Mouse (Mus musculus) limb, embryonic 13.5 days (tissue): ENCODE data around the gene Stard7. TPM values are rescaled to one million over a fixed set of nuclear protein-coding genes. Genes with fewer than 3 reads are reported as not detected.
A peak's percentile ranks its signal among the peaks of the same experiment; 100 is the strongest.
"Not testable (repeated sequence)": the region's sequence is repeated elsewhere in the genome, so short reads cannot be mapped to it uniquely, and the experiment has no call there.

Source experiments
- ATAC-seq: fragments of 200-750 bp; cut with Nextera tagmentation; 2 replicates; pipeline ENCODE4 v1.8.0; 2017; ENCODE audit warnings: low read depth, moderate number of reproducible peaks, moderate TSS enrichment; ENCODE audit not compliant: low FRiP score
- H3K27ac ChIP-seq: fragments of 300-500 bp; sonication (generic); 2 replicates; pipeline ENCODE4 v1.5.1; 2015; ENCODE audit warnings: inconsistent platforms, mild to moderate bottlenecking, moderate library complexity
- H3K27me3 ChIP-seq: fragments of 300-500 bp; sonication (generic); 2 replicates; pipeline ENCODE4 v1.6.1; 2015; ENCODE audit warnings: mild to moderate bottlenecking, inconsistent platforms
- H3K36me3 ChIP-seq: fragments of 300-500 bp; sonication (generic); 2 replicates; pipeline ENCODE4 v1.6.1; 2015; ENCODE audit warnings: inconsistent platforms, mild to moderate bottlenecking, moderate library complexity
- H3K4me1 ChIP-seq: fragments of 300-500 bp; sonication (generic); 2 replicates; pipeline ENCODE4 v1.6.1; 2015; ENCODE audit warnings: inconsistent platforms
- H3K4me2 ChIP-seq: fragments of 300-500 bp; sonication (generic); replicated peaks from 2 replicates; pipeline ENCODE4 v1.6.1; 2015; ENCODE audit warnings: inconsistent platforms, mild to moderate bottlenecking, moderate library complexity
- H3K4me3 ChIP-seq: fragments of 300-500 bp; sonication (generic); 2 replicates; pipeline ENCODE4 v1.5.1; 2015; ENCODE audit warnings: moderate library complexity, mild to moderate bottlenecking, inconsistent platforms
- H3K9ac ChIP-seq: fragments of 300-500 bp; sonication (generic); 2 replicates; pipeline ENCODE4 v1.6.1; 2015; ENCODE audit warnings: mild to moderate bottlenecking, inconsistent platforms
- H3K9me3 ChIP-seq: fragments of 300-500 bp; sonication (generic); 2 replicates; pipeline ENCODE4 v1.6.1; 2016; ENCODE audit warnings: inconsistent platforms
- WGBS: fragments of 180-500 bp; shearing (Covaris S2); methylation state at CpG from one replicate; pipeline ENCODE4 v1.1.7; 2015; 5-methylcytosine and 5-hydroxymethylcytosine counted together
- polyA plus RNA-seq: library from polyadenylated mRNA; unstranded; fragments of >200 nt; fragmentation: Nextera tagmentation; extraction: Ambion mirVana; gene quantifications from 2 replicates; pipeline ENCODE4 v1.2.1, GENCODE M21; 2015

The Stard7 gene
- polyA plus RNA-seq, 1 experiment from 2014 or later: 63.8 TPM

DNA sequence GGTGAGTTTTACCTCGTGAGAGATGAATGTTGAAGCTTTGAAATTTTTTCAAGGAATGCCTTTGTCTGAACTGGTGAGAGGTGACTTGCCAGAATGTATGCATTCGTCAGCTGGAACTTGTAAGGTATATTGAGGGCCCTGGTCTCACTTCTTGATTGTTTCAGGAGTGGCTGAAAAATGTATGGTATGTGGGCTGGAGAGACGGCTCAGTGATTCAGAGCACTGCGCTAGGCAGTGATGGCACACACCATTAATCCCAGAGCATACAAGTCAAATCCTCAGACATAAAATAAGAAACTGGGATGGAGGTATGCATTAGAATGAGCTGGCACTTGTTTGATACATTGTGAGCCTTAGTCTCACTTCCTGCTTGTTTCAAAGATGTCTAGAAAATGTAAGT is 22.2 kb downstream of the Stard7 start:
- H3K4me2 ChIP-seq: no peak overlapping the region
- no peak overlapping the region for H3K9ac ChIP-seq
- peaks cover 74% of the 10 kb centered on the region for H3K36me3 ChIP-seq
- no peak overlapping the region for H3K4me3 ChIP-seq
- no peak overlapping the region for H3K27ac ChIP-seq
- no peak for ATAC-seq
- 81% methylated on average over 4 of the region's 4 CpGs for WGBS
- H3K27me3 ChIP-seq: no peaks in the 10 kb centered on the region
- H3K9me3 ChIP-seq: no peaks in the 10 kb centered on the region
- H3K4me1 ChIP-seq: no peaks in the 10 kb centered on the region

DNA sequence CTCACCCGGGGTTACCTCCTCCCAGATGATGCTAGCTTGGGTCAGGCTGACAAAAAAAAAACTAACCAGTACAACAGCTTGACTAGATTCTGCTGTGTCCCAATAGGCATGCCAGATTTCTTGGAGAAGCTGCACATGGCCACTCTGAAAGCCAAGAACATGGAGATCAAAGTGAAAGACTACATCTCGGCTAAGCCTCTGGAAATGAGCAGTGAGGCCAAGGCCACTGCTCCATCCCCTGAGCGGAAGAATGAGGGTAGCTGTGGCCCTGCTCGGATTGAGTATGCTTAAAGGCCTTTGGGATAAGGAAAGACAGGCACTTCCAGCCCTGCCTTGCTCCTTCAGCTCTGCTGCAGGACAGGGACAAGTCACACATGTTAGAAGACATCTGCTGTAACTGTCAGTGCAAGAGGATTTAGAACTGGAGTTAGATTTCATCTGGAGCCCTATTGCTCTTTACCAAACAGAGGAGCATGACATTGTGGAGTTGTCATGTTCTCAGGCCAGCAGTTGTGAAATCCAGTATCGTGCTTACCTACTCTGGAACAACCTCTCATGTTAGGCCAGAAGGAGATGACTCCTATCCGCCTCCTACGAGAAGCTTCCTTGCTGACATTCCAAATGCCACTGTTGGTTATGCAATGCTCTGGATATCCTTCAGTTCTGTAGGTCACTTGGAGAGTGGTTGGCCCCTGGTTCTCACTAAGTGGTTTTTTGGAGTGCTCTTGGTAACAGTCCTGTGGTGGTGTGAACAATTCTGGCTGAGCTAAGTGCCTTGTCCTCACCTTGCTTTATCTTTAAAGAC is 27.2 kb downstream of the Stard7 start:
- H3K9me3 ChIP-seq: no peaks in the 10 kb centered on the region
- H3K27me3 ChIP-seq: no peaks in the 10 kb centered on the region
- no peak overlapping the region for H3K4me2 ChIP-seq
- peaks cover 93% of the 10 kb centered on the region for H3K36me3 ChIP-seq
- no peak overlapping the region for H3K4me3 ChIP-seq
- no peak for ATAC-seq
- WGBS: 89% methylated on average over 7 of the region's 7 CpGs
- 0 out of 2 replicates have a peak overlapping the region, but pooled peaks have one; percentile 3 for H3K27ac ChIP-seq
- no peak overlapping the region for H3K9ac ChIP-seq
- 0 out of 2 replicates have a peak, but pooled peaks cover 2% of the 10 kb centered on the region for H3K4me1 ChIP-seq

DNA sequence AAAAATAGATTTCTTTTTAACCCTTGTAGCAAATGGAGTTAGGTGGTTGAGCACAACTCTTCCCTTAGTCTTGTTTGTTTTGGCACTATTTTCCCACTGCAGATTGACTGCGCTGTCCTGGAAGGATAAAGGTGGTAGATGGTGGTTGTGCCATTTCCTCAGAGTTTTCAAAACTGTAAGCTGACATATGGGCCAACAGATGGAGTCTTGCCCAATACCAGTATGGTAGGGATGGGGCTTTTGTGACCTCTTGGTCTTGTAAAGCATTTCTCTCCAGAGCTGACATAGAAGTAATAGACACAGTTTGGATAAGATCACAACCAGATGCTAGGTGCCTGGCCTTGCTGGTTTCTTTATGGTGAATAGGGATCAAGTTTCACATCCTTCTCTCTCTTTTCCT is 28.0 kb downstream of the Stard7 start:
- Histone ChIP-seq H3K4me2 (no peak overlapping the region), H3K36me3 (peaks cover 86% of the 10 kb centered on the region), H3K9ac (no peak overlapping the region), H3K9me3 (no peaks in the 10 kb centered on the region), H3K27me3 (no peaks in the 10 kb centered on the region), H3K4me3 (no peak overlapping the region), H3K4me1 (0 out of 2 replicates have a peak, but pooled peaks cover 2% of the 10 kb centered on the region), H3K27ac (no peak overlapping the region)
- 94% methylated on average over 1 of the region's 1 CpGs for WGBS
- ATAC-seq: no peak

DNA sequence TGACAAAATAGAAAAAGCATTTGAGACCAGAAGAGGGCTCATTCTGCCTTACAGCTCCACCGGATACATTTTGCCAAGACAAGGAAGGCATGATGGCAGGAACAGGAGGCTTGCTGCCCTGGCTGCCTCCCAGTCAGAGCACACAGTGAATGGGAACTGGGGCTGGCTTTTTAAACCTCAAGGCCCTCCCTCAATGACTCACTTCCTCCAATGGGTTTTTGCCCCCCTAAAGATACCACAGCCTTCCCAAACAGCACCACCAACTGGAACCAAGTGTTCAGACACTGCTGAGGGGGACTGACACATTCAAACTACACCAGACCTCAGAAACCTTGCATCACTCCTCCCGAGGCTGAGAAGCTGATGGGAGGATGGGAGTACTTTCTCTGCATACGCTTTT is 30.7 kb downstream of the Stard7 start:
- Histone ChIP-seq H3K36me3 (peaks cover 65% of the 10 kb centered on the region), H3K4me1 (0 out of 2 replicates have a peak, but pooled peaks cover 2% of the 10 kb centered on the region), H3K4me3 (no peak overlapping the region), H3K27ac (no peak overlapping the region), H3K27me3 (no peaks in the 10 kb centered on the region), H3K4me2 (no peak overlapping the region), H3K9me3 (no peaks in the 10 kb centered on the region), H3K9ac (no peak overlapping the region)
- no peak for ATAC-seq
- 88% methylated on average over 3 of the region's 3 CpGs for WGBS

DNA sequence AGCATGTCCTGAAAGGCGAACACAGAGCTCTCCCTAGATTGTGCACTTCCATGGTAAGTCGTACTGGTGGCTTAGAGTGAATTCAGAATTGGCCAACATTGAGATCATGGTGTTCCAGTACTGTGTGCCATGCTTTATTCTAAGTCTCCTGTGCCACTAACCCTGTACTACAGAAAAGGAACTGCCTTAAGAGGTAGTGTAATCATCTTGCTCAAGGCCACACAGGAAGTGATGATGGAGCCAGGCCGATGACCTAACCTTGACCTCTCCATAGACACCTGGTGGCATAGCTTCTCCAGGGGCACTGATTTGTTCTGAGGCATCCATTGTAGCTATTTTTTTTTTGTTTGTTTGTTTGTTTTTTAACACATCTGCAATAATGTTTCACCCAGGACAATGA is 31.9 kb downstream of the Stard7 start:
- no peak overlapping the region for H3K27ac ChIP-seq
- H3K9ac ChIP-seq: no peak overlapping the region
- no peak overlapping the region for H3K4me2 ChIP-seq
- no peak overlapping the region for H3K4me3 ChIP-seq
- 86% methylated on average over 3 of the region's 3 CpGs for WGBS
- no peak for ATAC-seq
- H3K4me1 ChIP-seq: 0 out of 2 replicates have a peak, but pooled peaks cover 2% of the 10 kb centered on the region
- no peaks in the 10 kb centered on the region for H3K9me3 ChIP-seq
- no peaks in the 10 kb centered on the region for H3K27me3 ChIP-seq
- H3K36me3 ChIP-seq: peaks cover 53% of the 10 kb centered on the region

DNA sequence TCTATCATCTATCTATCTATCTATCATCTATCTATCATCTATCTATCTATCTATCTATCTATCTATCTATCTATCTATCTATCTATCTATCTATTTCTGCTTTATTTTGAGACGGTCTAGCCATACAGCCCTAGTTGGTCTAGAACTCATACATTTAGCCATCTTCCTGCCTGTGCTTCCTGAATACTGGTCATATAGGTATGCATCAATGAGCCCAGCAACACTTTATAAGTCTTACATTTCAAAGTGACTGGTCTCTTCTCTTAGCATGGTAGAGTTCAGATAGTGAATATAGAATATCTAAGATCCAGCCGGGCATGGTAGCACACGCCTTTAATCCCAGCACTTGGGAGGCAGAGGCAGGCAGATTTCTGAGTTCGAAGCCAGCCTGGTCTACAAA is 34.2 kb downstream of the Stard7 start:
- H3K27me3 ChIP-seq, H3K9ac ChIP-seq, H3K4me1 ChIP-seq, H3K4me2 ChIP-seq, ATAC-seq, H3K4me3 ChIP-seq, H3K27ac ChIP-seq, H3K9me3 ChIP-seq: not testable (repeated sequence)
- WGBS: 92% methylated on average over 4 of the region's 4 CpGs
- peaks cover 30% of the 10 kb centered on the region for H3K36me3 ChIP-seq

DNA sequence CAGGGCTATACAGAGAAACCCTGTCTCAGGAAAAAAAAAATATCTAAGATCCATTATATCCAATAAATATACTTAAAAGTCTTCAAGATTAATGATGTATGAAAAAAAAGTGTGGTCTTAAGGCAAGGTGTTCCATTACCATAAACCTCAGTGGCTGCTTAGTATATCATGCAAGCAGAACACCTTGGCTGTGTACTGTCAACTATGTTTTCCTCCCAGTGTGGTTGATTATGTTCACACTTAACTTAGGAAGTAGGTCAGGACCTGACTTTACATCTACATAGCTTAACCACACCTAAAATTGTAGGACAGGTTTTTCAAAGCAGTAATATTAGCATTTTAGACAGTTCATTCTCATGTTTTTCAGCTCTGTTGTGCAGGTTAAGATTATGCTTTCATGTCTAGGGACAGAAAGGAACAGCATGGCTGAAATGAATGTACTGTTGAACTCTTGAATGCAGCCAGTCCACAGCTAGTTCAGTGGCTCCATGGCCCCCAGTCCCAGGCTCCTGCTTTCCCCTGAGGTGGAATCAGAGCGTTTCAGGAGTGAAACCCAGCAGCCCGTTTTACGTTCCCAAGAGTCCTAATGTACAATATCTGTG is 34.7 kb downstream of the Stard7 start:
- Histone ChIP-seq H3K4me3 (no peak overlapping the region), H3K9ac (no peak overlapping the region), H3K36me3 (peaks cover 24% of the 10 kb centered on the region), H3K27me3 (no peaks in the 10 kb centered on the region), H3K27ac (no peak overlapping the region), H3K4me1 (no peaks in the 10 kb centered on the region), H3K9me3 (no peaks in the 10 kb centered on the region), H3K4me2 (no peak overlapping the region)
- ATAC-seq: no peak
- WGBS: 75% methylated on average over 3 of the region's 3 CpGs

DNA sequence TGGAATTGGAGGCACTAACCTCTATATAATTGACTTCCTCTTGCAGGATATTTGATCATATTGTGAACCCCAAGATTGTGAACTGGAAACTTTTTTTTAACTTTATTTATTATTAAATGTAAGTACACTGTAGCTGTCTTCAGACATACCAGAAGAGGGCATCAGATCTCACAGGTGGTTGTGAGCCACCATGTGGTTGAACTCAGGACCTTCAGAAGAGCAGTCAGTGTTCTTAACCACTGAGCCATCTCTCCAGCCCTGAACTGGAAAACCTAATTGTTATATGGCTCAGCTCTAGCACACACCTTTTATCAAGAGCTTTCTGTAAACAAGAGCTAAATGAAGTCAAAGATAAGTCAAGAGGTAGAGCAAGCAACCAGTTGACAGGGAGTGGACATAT is 36.1 kb downstream of the Stard7 start:
- no peak for ATAC-seq
- no peaks in the 10 kb centered on the region for H3K4me1 ChIP-seq
- no peak overlapping the region for H3K4me3 ChIP-seq
- H3K27ac ChIP-seq: no peak overlapping the region
- peaks cover 10% of the 10 kb centered on the region for H3K36me3 ChIP-seq
- H3K9me3 ChIP-seq: no peaks in the 10 kb centered on the region
- H3K27me3 ChIP-seq: no peaks in the 10 kb centered on the region
- H3K4me2 ChIP-seq: no peak overlapping the region
- no peak overlapping the region for H3K9ac ChIP-seq

DNA sequence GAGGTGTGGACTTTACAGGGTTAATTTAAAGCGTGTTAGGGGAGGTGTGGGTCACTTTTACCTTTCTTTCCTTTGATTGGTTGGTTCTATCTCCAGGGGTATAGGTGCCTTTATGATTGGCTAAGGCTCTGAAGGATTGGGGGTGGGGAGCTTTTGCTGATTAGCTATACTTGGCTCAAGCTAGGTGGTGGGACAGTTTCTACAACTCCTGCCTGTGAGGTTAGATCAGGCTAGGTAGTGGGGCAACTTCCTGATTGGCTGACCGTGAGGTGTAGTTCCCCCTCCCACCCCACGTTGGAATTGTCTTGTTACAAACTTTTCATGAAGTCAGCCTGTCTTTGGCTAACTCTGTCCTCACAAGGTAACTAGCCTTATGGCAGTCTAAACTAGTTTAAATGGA is 37.2 kb downstream of the Stard7 start:
- ATAC-seq: no peak

DNA sequence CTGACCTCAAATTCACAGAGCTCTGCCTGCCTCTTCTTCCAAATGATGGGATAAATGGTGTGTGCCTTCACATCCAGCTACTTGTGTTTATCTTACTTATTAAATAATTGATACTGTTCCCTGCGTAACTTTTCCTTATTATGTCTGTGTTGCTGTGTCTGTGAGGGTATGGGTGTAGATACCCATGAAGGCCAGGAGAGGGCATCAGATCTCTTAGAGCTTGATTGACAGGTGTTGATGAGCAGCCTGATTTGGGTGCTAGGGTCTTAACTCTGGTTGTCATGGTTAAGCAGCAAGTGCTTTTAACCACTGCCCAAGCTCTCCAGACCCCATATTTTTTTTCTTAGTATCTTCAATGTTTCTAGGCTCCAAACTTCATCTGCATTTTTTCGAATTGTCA is 38.6 kb downstream of the Stard7 start:
- ATAC-seq: no peak
- Histone ChIP-seq H3K4me3 (no peak overlapping the region), H3K9me3 (no peaks in the 10 kb centered on the region), H3K9ac (no peak overlapping the region), H3K4me1 (no peaks in the 10 kb centered on the region), H3K36me3 (no peaks in the 10 kb centered on the region), H3K27me3 (no peaks in the 10 kb centered on the region), H3K27ac (no peak overlapping the region), H3K4me2 (no peak overlapping the region)
- WGBS: 86% methylated on average over 2 of the region's 2 CpGs

More for the DNA sequence above, 37.2 kb downstream of the Stard7 start:
- Histone ChIP-seq H3K9me3 (no peaks in the 10 kb centered on the region), H3K36me3 (peaks cover 1% of the 10 kb centered on the region; the same call in 1 of the 2 replicates), H3K4me2 (no peak overlapping the region), H3K27ac (no peak overlapping the region), H3K9ac (no peak overlapping the region), H3K4me3 (no peak overlapping the region), H3K4me1 (no peaks in the 10 kb centered on the region), H3K27me3 (no peaks in the 10 kb centered on the region)
- WGBS: 44% methylated on average over 3 of the region's 3 CpGs

DNA sequence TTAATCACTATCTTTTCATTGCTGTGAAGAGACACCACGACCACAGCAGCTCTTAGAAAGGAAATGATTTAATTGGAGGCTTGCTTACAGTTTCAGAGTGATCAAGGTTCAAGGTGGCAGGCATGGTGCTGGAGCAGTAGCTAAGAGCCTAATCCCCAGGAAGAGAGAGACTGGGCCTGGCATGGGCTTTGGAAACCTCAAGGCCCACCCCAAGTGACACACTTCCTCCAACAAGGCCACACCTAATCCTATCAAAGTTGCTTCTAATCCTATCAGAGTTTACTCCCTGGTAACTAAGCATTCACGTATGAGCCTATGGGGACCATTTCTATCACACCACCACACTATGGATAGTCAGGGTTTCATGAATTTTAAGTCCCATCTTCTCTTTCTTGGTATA is 40.2 kb downstream of the Stard7 start:
- H3K4me2 ChIP-seq: no peak overlapping the region
- WGBS: 57% methylated on average over 2 of the region's 2 CpGs
- H3K4me3 ChIP-seq: no peak overlapping the region
- no peaks in the 10 kb centered on the region for H3K36me3 ChIP-seq
- H3K4me1 ChIP-seq: no peaks in the 10 kb centered on the region
- H3K9ac ChIP-seq: no peak overlapping the region
- H3K27ac ChIP-seq: no peak overlapping the region
- no peaks in the 10 kb centered on the region for H3K9me3 ChIP-seq
- no peak for ATAC-seq
- no peaks in the 10 kb centered on the region for H3K27me3 ChIP-seq

DNA sequence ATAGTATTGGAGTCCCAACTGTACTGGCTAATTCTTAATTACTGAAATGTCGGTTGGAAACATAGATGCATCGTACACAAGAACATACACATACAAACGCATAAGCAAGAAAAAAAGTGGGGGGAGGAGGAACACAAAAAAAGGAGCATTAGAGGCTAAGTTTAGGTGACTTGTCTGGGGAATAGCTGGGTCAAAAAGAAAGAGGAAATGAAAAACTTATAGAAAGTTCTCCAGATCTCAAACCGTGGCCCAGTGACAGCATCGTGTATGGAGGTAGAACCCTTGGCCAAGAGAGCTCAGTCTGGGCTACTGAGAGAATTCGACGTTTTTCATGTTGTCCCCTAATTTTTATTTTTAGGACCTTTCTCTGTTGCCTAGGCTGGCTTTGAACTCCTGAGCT is 40.7 kb downstream of the Stard7 start:
- H3K4me3 ChIP-seq: no peak overlapping the region
- no peak overlapping the region for H3K4me2 ChIP-seq
- no peaks in the 10 kb centered on the region for H3K9me3 ChIP-seq
- H3K27ac ChIP-seq: no peak overlapping the region
- WGBS: 90% methylated on average over 7 of the region's 7 CpGs
- H3K4me1 ChIP-seq: no peaks in the 10 kb centered on the region
- H3K9ac ChIP-seq: no peak overlapping the region
- no peaks in the 10 kb centered on the region for H3K36me3 ChIP-seq
- ATAC-seq: no peak
- no peaks in the 10 kb centered on the region for H3K27me3 ChIP-seq

DNA sequence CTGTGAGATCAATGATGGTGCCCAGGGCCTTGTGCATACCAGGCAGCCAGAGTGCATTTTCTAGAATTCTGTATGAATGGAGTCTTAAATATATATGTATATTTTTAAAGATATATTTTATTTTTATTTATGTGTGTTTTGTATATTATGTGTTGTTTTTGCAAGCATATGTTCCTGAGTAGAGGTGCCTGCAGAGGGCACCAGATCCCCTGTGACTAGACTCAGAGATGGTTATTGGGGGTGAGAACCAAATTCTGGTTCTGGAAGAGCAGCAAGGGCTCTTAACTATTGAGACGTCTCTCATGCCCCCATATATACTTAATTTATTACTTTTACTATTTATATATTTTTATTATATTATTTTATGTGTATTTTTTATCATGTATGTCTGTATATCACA is 41.2 kb downstream of the Stard7 start:
- WGBS: 89% methylated on average over 1 of the region's 1 CpGs
- H3K36me3 ChIP-seq: no peaks in the 10 kb centered on the region
- no peaks in the 10 kb centered on the region for H3K4me1 ChIP-seq
- no peaks in the 10 kb centered on the region for H3K27me3 ChIP-seq
- H3K4me2 ChIP-seq: no peak overlapping the region
- ATAC-seq: no peak
- H3K9ac ChIP-seq: no peak overlapping the region
- no peak overlapping the region for H3K4me3 ChIP-seq
- H3K27ac ChIP-seq: no peak overlapping the region
- H3K9me3 ChIP-seq: no peaks in the 10 kb centered on the region
